Mouse (Mus musculus): ENCODE measurements around the gene Arhgef3.

DNA sequence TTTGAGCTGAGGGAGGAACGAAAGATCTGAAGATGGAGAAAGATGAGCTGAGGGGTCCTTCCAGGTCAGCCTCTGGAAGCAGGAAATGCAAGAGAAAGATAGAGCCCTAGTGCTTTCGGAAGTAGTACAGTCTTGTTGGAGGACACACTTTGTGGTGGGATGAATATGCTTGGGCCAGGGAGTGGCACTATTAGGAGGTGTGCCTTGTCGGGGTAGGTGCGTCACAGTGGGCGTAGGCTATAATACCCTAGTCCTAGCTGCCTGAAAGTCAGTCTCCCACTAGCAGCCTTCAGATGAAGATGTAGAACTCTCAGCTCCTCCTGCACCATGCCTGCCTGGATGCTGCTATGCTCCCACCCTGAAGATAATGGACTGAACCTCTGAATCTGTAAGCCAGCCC lies 34.7 kb downstream of the Arhgef3 start:
- TF ChIP-seq CTCF (IDR thresholded peaks at IDR 0.05; ENCODE audit: borderline replicate concordance, control insufficient read depth, extremely low read depth, insufficient read depth, low read length, poor library complexity): no peak
- TF ChIP-seq POLR2A (IDR thresholded peaks at IDR 0.05; ENCODE audit: control insufficient read depth, extremely low read depth, insufficient read depth, low read length, poor library complexity): no peak

All from thymus, adult 2 months (tissue).